Mouse (Mus musculus): Measurements from ENCODE around the gene Adgrf1.

DNA sequence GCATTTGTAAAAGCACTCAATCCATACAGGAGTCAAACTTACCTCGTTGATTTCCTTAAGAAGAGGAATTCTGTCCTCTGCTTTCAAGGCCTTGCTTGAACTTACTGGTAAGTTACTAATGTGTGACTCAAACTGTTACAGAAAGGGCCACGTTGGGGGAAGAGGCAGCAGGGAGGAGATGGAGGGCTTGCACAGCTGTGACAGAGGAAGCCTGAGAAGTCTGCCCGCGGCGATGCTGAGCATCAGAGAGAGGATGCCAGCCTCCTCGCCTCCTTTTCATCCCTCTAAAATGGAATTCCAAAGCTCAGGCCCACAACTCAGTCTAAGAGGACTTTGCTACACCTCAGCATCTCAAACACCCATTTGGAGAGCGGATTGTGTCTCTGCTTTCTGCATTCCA, 39.3 kb upstream of the Adgrf1 start:
- TF ChIP-seq GATA1 (IDR thresholded peaks at IDR 0.05; ENCODE audit: borderline replicate concordance, low read length) (no peak), FLI1 (IDR thresholded peaks at IDR 0.05; ENCODE audit: low read length) (no peak)

Data from megakaryocyte, embryonic 14.5 days (primary cell).